Mouse (Mus musculus) bone marrow, adult 2 months (tissue): ENCODE results near the gene Hps6.

ENCODE experiments used
- CTCF ChIP-seq: fragments of 200-500 bp; IDR thresholded peaks from 2 replicates; pipeline ENCODE4 v1.5.1; 2011; ENCODE audit warnings: low read length, control low read depth; ENCODE audit not compliant: control insufficient read depth, insufficient read depth
- POLR2A ChIP-seq: fragments of 200-500 bp; IDR thresholded peaks from 2 replicates; pipeline ENCODE4 v1.6.1; 2011; ENCODE audit warnings: low read depth, mild to moderate bottlenecking, control low read depth, low read length, borderline replicate concordance; ENCODE audit not compliant: control insufficient read depth

DNA sequence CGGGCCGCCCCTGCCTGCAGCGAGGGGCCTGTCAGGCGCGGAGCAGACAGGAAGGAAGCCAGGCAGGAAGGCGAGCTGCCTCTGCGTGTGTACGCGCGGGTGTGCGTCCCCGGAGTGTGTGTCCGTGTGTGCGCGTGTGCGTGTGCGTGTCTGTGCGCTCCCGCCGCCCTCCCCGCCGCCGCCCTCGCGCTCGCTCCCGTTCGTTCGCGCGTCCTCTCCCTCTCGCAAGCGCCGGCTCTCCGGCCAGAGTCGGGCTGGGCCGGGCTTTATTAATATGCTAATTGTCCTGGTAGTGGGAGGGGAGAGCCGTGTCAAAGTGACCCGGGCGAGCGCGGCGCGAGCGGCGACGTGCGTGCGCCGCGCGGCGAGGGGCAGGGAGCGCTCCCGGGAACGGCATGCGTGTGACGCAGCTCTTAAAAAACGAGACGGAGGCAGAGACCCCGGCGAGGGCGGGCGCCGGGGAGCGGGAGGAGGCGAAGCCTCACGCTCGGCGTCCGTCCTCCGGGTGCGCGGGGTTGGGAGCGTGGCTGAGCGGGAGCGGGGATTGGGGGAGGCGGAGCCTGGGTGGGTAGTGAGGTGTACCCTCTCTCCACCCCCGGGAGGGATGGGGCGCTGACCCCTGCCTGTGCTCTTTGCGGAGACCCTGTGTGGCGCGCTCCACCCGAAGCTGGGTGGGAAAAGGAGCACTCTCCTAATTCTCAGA, 41.8 kb downstream of the Hps6 start, which contains the start of gene Ldb1:
- TF ChIP-seq CTCF (no peak), POLR2A (peak; percentile 67)
